Mouse (Mus musculus) olfactory bulb, adult 2 months (tissue): Measurements from ENCODE around the gene Olfr1026.

Experiments used
- CTCF ChIP-seq: fragments of 200-500 bp; IDR thresholded peaks from 2 replicates; pipeline ENCODE4 v1.5.1; 2012; ENCODE audit warnings: low read depth, mild to moderate bottlenecking, low read length, moderate library complexity; ENCODE audit not compliant: insufficient read depth
- POLR2A ChIP-seq: fragments of 200-500 bp; IDR thresholded peaks from 2 replicates; pipeline ENCODE4 v1.6.1; 2012; ENCODE audit warnings: mild to moderate bottlenecking, low read depth, low read length, moderate library complexity; ENCODE audit not compliant: insufficient read depth

DNA sequence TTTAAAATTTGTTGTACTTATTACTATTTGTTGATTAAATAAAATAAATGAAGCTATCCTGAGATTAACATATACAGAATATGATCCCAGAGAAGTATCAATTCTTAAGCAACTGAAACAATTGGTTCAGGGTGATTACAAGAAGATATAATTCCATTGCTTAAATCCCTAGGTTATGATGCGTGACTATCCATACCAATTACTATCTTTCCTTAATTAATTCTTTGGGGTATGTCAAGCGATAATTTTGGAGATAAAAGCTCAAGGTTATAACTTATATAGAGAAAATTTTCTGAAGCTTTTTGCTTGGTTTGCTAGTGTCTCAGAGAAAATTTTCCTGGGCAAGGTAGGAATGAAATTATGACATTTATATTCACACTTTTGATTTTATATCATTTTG lies 52.2 kb downstream of the Olfr1026 start, which contains the start of gene Olfr1029:
- TF ChIP-seq POLR2A (no peak), CTCF (no peak)
